Mouse (Mus musculus) embryonic facial prominence, embryonic 12.5 days (tissue): Measurements from ENCODE around the gene Ccnj. TPM values are rescaled to one million over a fixed set of nuclear protein-coding genes. Genes with fewer than 3 reads are reported as not detected.
A peak's percentile ranks its signal among the peaks of the same experiment; 100 is the strongest.

ENCODE experiments used
- ATAC-seq: fragments of 200-750 bp; cut with Nextera tagmentation; 2 replicates; pipeline ENCODE4 v1.8.0; 2017; ENCODE audit not compliant: insufficient number of reproducible peaks, insufficient read depth, low FRiP score, low TSS enrichment
- H3K27ac ChIP-seq: fragments of 300-500 bp; sonication (generic); 2 replicates; pipeline ENCODE4 v1.5.1; 2016; ENCODE audit warnings: mild to moderate bottlenecking
- H3K27me3 ChIP-seq: fragments of 300-500 bp; sonication (generic); 2 replicates; pipeline ENCODE4 v1.6.1; 2016; ENCODE audit warnings: mild to moderate bottlenecking, moderate library complexity
- H3K36me3 ChIP-seq: fragments of 300-500 bp; sonication (generic); 2 replicates; pipeline ENCODE4 v1.6.1; 2016; ENCODE audit warnings: mild to moderate bottlenecking
- H3K4me1 ChIP-seq: fragments of 300-500 bp; sonication (generic); 2 replicates; pipeline ENCODE4 v1.6.1; 2016
- H3K4me2 ChIP-seq: fragments of 300-500 bp; sonication (generic); replicated peaks from 2 replicates; pipeline ENCODE4 v1.6.1; 2016; ENCODE audit warnings: mild to moderate bottlenecking, moderate library complexity
- H3K4me3 ChIP-seq: fragments of 300-500 bp; sonication (generic); 2 replicates; pipeline ENCODE4 v1.5.1; 2016; ENCODE audit warnings: mild to moderate bottlenecking
- H3K9ac ChIP-seq: fragments of 300-500 bp; sonication (generic); 2 replicates; pipeline ENCODE4 v1.6.1; 2016; ENCODE audit warnings: mild to moderate bottlenecking, moderate library complexity
- H3K9me3 ChIP-seq: fragments of 300-500 bp; sonication (generic); 2 replicates; pipeline ENCODE4 v1.6.1; 2016; ENCODE audit warnings: mild to moderate bottlenecking, moderate library complexity
- WGBS: fragments of 180-500 bp; shearing (Covaris S2); methylation state at CpG from one replicate; pipeline ENCODE4 v1.1.7; 2016; 5-methylcytosine and 5-hydroxymethylcytosine counted together
- polyA plus RNA-seq: library from polyadenylated mRNA; unstranded; fragments of >200 nt; fragmentation: Nextera tagmentation; extraction: Ambion mirVana; gene quantifications from 2 replicates; pipeline ENCODE4 v1.2.1, GENCODE M21; 2016

The Ccnj gene
- polyA plus RNA-seq, 1 experiment from 2014 or later: 23.9 TPM

DNA sequence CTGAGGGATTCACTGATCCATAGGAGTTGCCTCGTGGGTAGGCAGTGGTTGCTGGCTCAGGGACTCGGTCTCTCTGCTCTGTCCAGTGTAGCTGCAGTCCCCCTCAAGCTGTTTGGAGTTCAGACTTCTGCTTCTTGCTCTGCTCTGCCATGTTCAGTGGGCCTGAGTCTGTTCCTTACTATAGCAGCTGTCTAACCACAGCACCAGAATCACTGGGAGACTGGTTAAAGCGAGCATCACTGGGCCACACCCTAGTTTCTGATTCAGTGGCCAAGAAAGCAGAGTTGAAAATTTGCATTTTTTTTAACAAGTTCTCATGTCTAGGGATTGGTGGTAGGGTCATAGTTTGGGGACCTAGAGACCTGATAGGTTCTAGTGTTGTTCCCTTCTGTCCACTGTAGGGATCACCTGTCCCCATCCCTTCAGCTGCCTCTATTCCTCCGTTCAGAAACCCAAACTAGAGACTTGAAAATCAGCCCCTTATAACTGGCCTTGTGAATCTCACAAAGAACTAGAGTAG is 9.7 kb upstream of the Ccnj start:
- Histone ChIP-seq H3K27me3 (no peaks in the 10 kb centered on the region), H3K4me3 (no peak overlapping the region), H3K4me2 (no peak overlapping the region), H3K4me1 (no peaks in the 10 kb centered on the region), H3K27ac (no peak overlapping the region), H3K9me3 (no peaks in the 10 kb centered on the region), H3K36me3 (no peaks in the 10 kb centered on the region), H3K9ac (no peak overlapping the region)
- no peak for ATAC-seq
- 76% methylated on average over 4 of the region's 4 CpGs for WGBS

DNA sequence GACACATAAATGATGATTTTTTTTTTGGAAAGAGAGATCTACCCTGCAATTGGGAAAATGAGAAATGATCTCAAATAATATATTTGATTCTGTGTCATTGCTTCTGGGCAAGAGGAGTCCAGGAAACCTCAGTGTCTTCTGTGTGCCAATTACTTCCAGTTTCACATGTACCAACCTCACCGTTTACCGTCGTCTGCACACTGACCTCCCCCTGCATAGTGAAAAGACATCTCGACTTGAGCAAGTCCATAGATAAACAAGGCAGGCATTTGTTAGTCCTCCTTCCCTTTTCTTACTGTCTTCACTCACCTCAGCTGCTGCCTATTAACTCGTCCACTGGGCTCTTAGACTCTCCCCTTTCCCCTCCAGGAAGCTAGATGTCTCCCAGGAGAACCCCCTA is 5.4 kb upstream of the Ccnj start:
- no peak for ATAC-seq
- H3K36me3 ChIP-seq: no peaks in the 10 kb centered on the region
- H3K27ac ChIP-seq: no peak overlapping the region
- 44% methylated on average over 5 of the region's 5 CpGs for WGBS
- 0 out of 2 replicates have a peak, but pooled peaks cover 4% of the 10 kb centered on the region for H3K4me1 ChIP-seq
- H3K27me3 ChIP-seq: no peaks in the 10 kb centered on the region
- H3K9me3 ChIP-seq: no peaks in the 10 kb centered on the region
- H3K9ac ChIP-seq: no peak overlapping the region
- H3K4me3 ChIP-seq: no peak overlapping the region
- no peak overlapping the region for H3K4me2 ChIP-seq

GRCm38 (mm10) chr19:40826735-40827134 is 4.3 kb upstream of the Ccnj start:
- H3K4me3 ChIP-seq: no peak overlapping the region
- ATAC-seq: no peak
- 0 out of 2 replicates have a peak, but pooled peaks cover 4% of the 10 kb centered on the region for H3K4me1 ChIP-seq
- no peak overlapping the region for H3K27ac ChIP-seq
- no peaks in the 10 kb centered on the region for H3K36me3 ChIP-seq
- H3K9ac ChIP-seq: no peak overlapping the region
- H3K4me2 ChIP-seq: no peak overlapping the region
- H3K9me3 ChIP-seq: no peaks in the 10 kb centered on the region
- no peaks in the 10 kb centered on the region for H3K27me3 ChIP-seq
- 67% methylated on average over 7 of the region's 7 CpGs for WGBS

DNA sequence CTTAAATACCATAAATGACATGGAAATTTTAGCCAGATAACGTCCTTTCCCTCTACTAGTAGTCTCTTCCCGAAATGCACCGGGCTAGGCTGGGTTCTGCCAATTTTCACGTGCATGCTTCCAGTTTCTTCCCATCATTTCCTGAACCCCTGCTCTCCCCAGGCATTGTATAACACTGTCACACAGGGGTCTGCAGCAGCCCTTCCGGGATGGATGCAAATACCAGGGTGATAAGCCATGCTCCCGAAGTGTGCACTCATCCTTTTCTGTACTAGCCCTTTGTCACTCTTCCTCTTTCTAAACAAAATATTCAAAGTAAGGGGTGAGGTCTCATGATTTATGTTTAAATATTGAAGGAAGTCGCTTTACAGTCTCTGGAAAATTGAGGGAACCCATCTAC is 881 bp upstream of the Ccnj start:
- H3K4me1 ChIP-seq: peaks cover 29% of the 10 kb centered on the region
- H3K36me3 ChIP-seq: no peaks in the 10 kb centered on the region
- no peak for ATAC-seq
- H3K9ac ChIP-seq: peak overlapping the region; percentile 97; the same call in 1 of the 2 replicates
- H3K4me2 ChIP-seq: peak overlapping the region; percentile 87
- 60% methylated on average over 7 of the region's 7 CpGs for WGBS
- H3K9me3 ChIP-seq: no peaks in the 10 kb centered on the region
- peak overlapping the region; percentile 85 for H3K4me3 ChIP-seq
- H3K27ac ChIP-seq: no peak overlapping the region
- H3K27me3 ChIP-seq: no peaks in the 10 kb centered on the region

- H3K4me1 ChIP-seq: peaks cover 29% of the 10 kb centered on the region
- peak overlapping the region; percentile 96 for H3K27ac ChIP-seq
- peak; percentile 48 for ATAC-seq
- H3K27me3 ChIP-seq: no peaks in the 10 kb centered on the region
- H3K4me3 ChIP-seq: peak overlapping the region; percentile 85
- 0 out of 2 replicates have a peak, but pooled peaks cover under 1% of the 10 kb centered on the region for H3K36me3 ChIP-seq
- peak overlapping the region; percentile 87 for H3K4me2 ChIP-seq
- H3K9me3 ChIP-seq: no peaks in the 10 kb centered on the region
- peak overlapping the region; percentile 97 for H3K9ac ChIP-seq
- WGBS: under 1% methylated on average over 72 of the region's 76 CpGs
These were observed 530 bp downstream of the Ccnj start for GRCm38 (mm10) chr19:40831416-40832201.

DNA sequence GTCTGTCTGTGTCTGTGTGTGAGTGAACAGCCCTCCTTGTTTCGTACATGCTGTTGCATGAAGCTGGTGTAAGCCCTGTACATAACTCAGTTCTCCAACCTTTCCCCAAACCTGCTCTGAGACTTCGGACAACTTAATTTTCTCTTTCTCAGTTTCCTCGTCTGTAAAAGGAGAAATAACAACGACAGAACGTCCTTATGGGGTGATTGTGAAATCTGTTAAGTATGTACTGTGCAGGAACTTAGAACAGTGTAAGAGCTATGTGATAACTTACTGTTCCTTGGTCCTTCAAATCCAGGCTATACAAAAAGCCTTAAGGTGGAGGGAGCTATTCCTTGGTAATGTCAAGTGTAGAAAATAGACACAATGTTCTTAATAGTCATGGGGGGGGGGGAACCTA is 1.3 kb downstream of the Ccnj start:
- Histone ChIP-seq H3K9ac (peak overlapping the region; percentile 97), H3K4me2 (peak overlapping the region; percentile 87), H3K27me3 (no peaks in the 10 kb centered on the region), H3K4me3 (peak overlapping the region; percentile 85), H3K4me1 (peaks cover 29% of the 10 kb centered on the region), H3K27ac (no peak overlapping the region), H3K36me3 (peaks cover 7% of the 10 kb centered on the region), H3K9me3 (no peaks in the 10 kb centered on the region)
- WGBS: 28% methylated on average over 5 of the region's 5 CpGs
- no peak for ATAC-seq

DNA sequence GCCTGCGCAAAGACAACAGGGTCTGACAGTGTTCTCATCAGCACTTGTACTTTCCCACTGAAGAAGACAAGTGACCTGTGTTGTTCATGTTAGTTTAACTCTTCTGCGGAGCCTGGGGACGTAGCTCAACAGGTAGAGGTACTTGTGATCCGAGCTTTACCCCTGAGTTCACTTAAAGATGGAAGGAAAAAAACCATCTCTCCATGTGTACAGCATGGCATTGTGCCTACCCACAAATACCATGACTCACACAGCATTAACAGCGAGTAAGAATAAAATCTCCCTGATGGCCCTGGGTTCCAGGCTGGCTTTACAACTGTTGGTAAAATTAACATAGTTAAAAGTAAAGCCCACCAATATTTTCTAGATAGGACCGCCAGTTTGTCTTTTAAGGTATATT is 3.4 kb downstream of the Ccnj start:
- 95% methylated on average over 6 of the region's 6 CpGs for WGBS
- Histone ChIP-seq H3K9me3 (no peaks in the 10 kb centered on the region), H3K36me3 (peaks cover 28% of the 10 kb centered on the region), H3K9ac (no peak overlapping the region), H3K4me2 (no peak overlapping the region), H3K4me3 (no peak overlapping the region), H3K4me1 (peaks cover 29% of the 10 kb centered on the region), H3K27me3 (no peaks in the 10 kb centered on the region), H3K27ac (no peak overlapping the region)
- ATAC-seq: no peak

DNA sequence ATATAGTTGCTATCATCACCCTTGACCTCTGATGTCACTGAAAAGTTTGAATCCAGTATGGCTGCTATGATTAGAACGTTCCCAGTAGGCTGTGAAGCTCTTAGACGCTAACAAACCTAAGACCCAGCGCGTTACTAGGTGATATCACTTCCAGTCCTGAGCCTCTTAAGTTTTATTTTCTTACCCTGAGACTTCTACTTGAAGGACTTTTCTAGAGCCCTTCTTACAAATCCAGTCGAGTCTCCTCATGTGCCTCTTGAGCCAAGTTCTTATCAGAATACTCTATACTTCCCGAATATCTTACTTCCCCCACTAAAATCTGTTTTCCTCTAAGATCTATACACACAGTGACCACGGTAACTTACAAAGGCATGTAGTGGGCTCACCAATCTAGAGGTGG is 7.1 kb downstream of the Ccnj start:
- 96% methylated on average over 7 of the region's 7 CpGs for WGBS

GRCm38 (mm10) chr19:40840303-40840702 is 9.2 kb downstream of the Ccnj start:
- Histone ChIP-seq H3K9me3 (no peaks in the 10 kb centered on the region), H3K36me3 (peaks cover 76% of the 10 kb centered on the region), H3K27ac (no peak overlapping the region), H3K4me3 (no peak overlapping the region), H3K9ac (no peak overlapping the region), H3K27me3 (no peaks in the 10 kb centered on the region), H3K4me1 (no peaks in the 10 kb centered on the region), H3K4me2 (no peak overlapping the region)
- no peak for ATAC-seq
- WGBS: 87% methylated on average over 6 of the region's 6 CpGs

More for the DNA sequence above, 7.1 kb downstream of the Ccnj start:
- H3K36me3 ChIP-seq: peaks cover 55% of the 10 kb centered on the region
- H3K4me1 ChIP-seq: peaks cover 14% of the 10 kb centered on the region
- no peak overlapping the region for H3K27ac ChIP-seq
- H3K27me3 ChIP-seq: no peaks in the 10 kb centered on the region
- no peak overlapping the region for H3K9ac ChIP-seq
- H3K4me3 ChIP-seq: no peak overlapping the region
- ATAC-seq: no peak
- H3K4me2 ChIP-seq: no peak overlapping the region
- no peaks in the 10 kb centered on the region for H3K9me3 ChIP-seq

DNA sequence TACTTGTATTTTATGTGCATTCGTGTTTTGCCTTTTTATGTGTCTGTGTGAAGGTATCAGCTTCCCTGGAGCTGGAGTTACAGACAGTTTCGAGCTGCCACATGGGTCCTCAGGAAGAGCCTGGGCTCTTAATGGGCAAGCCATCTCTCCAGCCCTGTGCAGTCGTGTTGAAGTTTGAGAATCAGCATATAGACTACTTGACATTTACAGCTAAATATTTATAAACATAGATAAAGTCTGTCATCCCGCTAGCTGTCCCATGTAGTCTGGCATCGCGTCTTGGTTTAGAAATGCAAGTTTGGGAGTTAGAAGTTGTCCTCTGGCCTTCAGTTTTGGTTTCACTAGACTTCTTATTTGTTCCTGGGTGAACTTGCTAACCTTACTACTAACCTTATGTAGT is 10.0 kb downstream of the Ccnj start:
- H3K27me3 ChIP-seq: no peaks in the 10 kb centered on the region
- H3K27ac ChIP-seq: no peak overlapping the region
- WGBS: 91% methylated on average over 6 of the region's 6 CpGs
- no peaks in the 10 kb centered on the region for H3K4me1 ChIP-seq
- ATAC-seq: no peak
- H3K4me2 ChIP-seq: no peak overlapping the region
- peaks cover 83% of the 10 kb centered on the region for H3K36me3 ChIP-seq
- no peak overlapping the region for H3K4me3 ChIP-seq
- no peaks in the 10 kb centered on the region for H3K9me3 ChIP-seq
- no peak overlapping the region for H3K9ac ChIP-seq

GRCm38 (mm10) chr19:40841593-40841992 is 10.5 kb downstream of the Ccnj start:
- Histone ChIP-seq H3K4me3 (no peak overlapping the region), H3K4me2 (no peak overlapping the region), H3K36me3 (peaks cover 85% of the 10 kb centered on the region), H3K4me1 (no peaks in the 10 kb centered on the region), H3K27ac (no peak overlapping the region), H3K9me3 (no peaks in the 10 kb centered on the region), H3K9ac (no peak overlapping the region), H3K27me3 (no peaks in the 10 kb centered on the region)
- no peak for ATAC-seq
- 91% methylated on average over 13 of the region's 13 CpGs for WGBS

DNA sequence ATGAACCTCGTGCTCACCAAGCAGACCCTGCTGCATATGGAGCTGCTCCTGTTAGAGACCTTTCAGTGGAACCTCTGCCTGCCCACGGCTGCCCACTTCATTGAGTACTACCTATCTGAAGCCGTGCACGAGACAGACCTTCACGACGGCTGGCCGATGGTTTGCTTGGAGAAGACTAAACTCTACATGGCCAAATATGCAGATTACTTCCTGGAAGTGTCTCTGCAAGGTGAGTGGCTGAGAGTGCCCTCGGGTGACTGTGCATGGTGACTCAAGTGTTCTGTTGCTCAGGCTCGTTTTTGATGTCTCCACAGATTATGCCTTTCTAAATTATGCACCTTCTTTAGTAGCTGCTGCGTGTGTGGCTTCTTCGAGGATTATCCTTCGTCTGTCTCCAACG is 13.7 kb downstream of the Ccnj start:
- Histone ChIP-seq H3K4me2 (no peak overlapping the region), H3K9me3 (no peaks in the 10 kb centered on the region), H3K27ac (no peak overlapping the region), H3K9ac (no peak overlapping the region), H3K27me3 (no peaks in the 10 kb centered on the region), H3K4me1 (no peaks in the 10 kb centered on the region), H3K36me3 (peaks cover 80% of the 10 kb centered on the region), H3K4me3 (no peak overlapping the region)
- ATAC-seq: no peak
- WGBS: 93% methylated on average over 13 of the region's 13 CpGs
